Mouse (Mus musculus): ENCODE measurements at regions not wholly inside any gene's neighbourhood (a gene's known extent, or its start where the extent isn't known, plus 50 kb on each side); places are given as distances from the start of the nearest gene placed in this dataset.

GRCm38 (mm10) chrX:131901121-131901895 is 1787.5 kb downstream of the Pcdh19 start:
- peak; percentile 40 to 63 for DNase-seq

GRCm38 (mm10) chrX:131885092-131885491 is 1803.7 kb downstream of the Pcdh19 start:
- DNase-seq = no peak

Data from cerebellum, postnatal 14 days (tissue).